Mouse (Mus musculus): ENCODE measurements at regions not wholly inside any gene's neighbourhood (a gene's known extent, or its start where the extent isn't known, plus 50 kb on each side); places are given as distances from the start of the nearest gene placed in this dataset.

DNA sequence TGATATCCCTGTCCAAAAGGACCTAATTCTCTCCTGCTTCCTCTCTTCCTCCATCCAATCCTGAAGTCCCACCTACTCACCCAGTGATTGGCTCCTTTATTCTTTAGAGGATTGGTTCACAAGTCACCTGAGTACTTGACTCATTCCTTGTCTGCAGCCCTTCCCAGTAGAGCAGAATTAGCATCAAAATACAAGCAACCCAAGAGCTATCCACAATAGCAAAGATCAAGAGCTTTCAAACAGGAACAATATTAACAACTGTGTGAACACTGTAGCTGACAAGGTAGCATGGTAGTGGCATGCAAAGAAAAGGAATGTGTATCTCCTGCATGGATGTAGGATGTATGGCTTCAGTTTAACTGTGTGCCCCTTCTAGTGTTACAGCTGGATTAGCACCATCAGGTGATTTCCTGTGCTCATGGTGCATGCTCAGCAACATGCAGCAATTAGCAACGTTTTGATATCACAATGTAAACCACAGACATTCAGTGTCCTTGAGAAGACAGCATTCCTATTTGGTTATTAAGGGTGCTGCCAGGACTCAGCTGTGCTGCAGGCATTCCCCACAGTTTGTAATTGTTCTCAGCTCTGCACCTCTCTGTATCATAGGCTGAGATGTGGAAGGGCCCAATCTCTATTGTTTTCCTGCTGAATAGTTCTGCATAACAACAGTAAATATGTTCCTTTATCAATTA lies 437.2 kb downstream of the Ptprc start:
- peak; percentile 16 for DNase-seq

DNA sequence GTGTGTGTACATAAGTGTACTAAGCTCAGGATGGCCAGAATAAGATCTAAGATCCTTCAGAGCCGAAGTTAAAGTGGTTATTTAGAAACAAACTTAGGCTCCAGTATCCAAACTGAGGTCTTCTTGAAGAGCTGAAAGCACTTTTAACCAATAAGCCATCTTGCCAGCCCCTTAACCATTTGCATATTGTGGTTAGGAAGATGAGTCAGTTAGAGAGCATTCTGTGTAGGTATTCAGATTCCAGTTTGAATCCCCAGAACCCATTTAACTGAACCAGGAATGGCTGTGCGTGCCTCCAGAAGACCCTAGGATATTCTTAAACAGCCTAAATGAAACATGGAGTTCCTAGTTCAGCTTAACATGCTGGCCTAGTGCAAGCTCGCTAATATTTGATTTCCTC lies 471.6 kb downstream of the Ptprc start:
- no peak for DNase-seq

DNA sequence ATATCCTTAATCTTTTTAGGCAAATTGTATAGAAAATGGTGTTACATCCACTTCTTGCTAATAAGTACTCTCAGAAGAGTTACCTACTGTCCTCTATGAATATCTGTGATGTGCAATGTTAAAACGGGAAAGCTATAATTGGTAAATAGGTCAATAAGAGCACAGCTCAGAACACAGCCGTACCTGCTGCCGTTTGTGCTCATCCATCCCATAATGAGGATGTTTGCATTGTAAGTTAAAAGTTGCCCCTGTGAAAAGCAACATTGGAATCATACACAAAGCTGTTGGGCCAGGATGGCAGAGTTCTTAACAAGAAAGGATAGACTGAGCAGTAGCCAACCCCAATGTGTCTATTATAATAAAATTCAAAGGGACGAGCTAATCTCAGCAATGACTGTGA lies 476.6 kb downstream of the Ptprc start:
- DNase-seq: no peak

DNA sequence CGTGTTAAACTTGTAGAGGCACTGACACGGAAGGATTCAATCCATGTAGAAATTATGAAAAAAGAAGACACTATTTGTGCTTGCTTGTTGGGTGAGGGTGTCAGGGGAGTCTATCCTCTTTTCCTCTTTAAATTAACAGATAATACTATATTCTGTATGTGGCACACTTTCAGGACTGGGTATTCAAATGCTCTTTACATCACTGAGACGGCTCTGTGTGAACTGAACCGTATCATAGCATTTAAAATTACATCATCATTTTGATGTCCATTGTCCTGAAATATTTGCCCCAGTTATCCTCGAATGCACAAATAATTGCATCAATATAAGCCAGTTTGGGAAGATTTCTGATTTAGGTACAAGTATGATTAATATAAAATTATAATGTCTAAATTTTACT lies 478.2 kb downstream of the Ptprc start:
- DNase-seq: no peak

DNA sequence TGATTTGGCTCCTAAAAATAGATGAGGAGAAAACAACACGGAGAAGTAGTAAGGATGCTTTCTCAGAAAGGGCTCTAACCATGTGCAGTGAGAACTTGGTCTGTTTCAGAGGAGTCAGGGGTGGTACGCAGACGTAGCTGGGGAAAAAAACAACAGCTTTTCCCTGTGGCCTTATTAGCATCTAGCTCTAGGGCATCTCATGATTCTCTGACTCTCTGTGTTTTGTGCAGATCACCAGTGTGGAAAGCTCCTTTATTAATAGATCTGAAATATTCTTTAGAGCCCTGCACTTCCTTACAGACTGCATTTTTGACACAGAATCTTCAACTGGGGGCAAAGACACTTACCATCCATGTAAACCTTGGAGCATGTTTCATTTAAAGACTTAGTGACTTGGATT lies 478.7 kb downstream of the Ptprc start:
- DNase-seq: no peak

DNA sequence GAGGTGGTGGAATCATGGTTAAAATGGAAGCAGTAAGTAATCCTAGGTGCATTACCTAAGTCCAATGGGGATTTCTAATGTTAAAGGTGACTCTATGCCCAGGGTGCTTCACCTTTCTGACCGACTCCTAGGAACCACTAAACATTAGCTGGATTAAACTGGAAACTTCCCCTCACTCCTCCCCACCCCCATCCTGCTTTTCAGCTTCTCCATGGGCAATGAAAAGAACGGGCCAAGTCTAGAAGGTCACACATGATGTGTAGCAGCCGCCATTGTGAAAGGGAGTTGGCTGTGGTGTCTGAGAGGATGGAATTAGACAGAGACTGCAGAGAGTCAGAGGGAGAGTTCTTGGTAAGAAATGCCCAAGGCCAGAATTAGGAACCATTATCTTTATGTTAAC lies 479.8 kb downstream of the Ptprc start:
- DNase-seq: no peak

DNA sequence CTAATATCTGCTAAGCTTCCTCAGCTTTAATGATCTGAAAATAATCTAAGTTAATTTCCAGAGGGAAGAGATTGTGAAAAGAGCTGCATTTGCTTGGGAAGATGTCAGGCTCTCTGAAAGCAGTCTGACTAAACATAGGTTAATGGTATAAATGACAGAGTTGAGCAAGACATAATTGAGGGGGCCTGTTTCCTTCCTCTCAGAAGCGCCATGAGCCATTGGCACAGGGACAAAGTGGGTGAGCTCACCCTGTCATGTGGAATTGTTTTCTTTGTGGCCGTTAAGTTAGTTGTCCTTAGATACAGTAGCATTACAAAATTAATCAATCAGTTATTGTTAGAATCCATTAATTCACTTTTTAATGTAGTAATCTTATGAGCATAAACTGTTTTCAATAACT lies 483.0 kb downstream of the Ptprc start:
- no peak for DNase-seq

DNA sequence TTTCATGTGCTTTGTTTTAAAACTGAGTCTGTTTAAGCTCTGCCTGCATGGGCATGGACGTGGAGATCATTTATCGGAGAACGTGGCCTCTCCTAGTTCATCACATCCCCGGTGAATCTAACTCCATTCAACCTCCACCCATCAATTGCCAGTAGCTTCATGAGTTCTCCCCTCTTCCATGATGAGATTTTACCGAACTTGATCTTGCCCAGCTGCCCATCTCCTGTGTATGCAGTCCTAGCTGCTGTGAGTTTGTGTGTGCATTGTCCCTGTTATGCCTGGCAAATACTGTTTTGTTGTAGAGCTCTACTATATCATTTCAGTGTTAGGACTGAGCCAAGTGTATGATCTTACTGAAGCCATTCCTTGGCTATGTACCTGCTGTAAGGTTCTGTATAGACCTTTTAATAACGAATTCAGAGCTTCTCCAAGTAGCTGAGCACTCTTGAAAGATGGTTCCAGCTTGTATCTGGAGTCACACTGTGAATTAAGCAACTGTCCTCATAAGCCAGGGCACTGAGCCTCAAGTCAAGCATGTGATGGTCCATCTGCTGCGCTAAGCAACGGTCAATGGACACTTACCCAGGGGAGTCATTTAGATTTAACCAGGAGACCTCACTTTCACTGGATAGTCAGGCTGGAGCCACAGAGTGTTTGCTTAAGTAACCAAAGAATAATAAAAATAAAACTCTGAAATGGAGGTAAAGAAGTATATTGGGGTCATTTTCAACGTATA lies 484.5 kb downstream of the Ptprc start:
- DNase-seq: no peak

DNA sequence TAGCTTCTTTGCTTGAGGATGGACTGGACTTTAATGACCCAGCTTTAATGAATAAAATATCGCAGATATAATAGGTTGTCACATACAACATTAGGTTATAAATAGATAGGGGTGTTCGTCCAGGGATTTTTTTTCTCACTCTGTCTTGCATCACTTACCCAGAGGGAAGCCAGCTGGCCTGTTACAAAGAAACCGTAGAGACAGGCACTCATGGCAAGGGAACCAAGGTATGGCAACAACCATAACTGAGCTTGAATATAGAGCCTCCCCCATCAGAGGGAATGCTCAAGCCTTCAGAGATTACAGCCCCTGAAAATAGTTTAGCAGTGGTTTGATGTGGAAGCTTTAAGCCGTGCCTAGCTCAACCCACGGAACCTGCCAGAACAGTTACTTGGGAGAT lies 504.9 kb downstream of the Ptprc start:
- no peak for DNase-seq

DNA sequence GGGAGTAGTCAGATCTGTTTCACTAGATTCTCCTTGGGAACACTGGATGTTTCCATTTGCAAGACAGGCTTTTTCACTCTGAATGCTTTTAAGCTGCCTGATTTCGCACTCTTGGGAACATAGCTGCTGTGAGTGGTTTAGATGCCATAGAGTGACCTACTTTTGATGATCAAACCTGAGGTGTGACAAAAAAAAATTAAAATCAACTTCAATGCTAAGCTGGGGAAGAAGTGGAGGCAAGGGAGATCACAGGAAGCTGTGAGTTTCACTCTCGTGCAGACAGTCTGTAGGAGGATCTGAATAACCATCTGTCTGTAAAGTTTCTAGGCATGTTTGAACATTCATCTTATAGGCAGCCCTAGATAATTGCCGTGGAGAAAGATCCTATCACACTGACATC lies 505.7 kb downstream of the Ptprc start:
- DNase-seq: peak; percentile 36

DNA sequence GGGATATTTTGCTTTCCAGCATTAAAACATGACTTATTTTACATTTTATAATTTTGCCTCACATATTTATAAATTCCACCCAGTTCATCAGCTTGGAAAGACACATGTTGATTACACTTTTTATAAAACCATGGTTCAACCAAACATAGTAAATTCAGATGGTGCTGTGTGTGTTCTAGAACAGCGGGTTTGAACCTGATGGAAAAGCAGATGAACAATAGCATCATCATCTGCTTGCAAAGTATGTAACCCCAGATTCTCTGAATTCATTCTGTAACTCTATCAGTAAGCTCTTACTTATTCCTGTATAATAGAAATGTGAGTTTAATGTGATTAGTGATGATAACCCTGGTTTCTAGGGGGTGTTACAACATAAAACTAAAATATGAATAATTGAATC lies 517.4 kb downstream of the Ptprc start:
- DNase-seq: no peak

DNA sequence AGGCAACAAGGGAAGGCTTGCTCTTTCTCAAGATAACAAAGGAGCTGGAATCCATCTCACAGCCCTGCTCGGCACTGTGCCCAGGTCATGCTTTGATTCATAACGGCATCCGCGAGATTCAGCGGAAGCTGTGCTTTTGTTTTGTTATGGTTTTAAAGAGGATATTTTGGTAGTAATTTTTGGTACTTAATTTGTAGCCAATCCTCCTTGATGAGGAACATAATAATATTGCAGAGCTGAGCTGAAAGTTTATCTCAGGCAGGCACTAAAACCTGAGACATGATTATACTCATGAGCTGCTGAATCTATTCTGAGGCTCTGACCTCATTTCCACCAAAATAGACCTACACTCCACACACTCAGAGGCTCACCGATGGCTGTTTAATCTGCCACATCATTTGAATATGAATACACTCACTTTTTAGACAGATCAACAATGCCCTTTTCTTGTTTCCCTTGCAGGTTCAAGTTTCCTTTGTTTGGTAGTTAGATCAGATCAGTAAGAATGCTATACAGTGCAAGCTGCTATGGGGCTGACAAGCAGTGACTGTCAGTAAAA lies 518.5 kb downstream of the Ptprc start:
- peak; percentile 29 for DNase-seq

DNA sequence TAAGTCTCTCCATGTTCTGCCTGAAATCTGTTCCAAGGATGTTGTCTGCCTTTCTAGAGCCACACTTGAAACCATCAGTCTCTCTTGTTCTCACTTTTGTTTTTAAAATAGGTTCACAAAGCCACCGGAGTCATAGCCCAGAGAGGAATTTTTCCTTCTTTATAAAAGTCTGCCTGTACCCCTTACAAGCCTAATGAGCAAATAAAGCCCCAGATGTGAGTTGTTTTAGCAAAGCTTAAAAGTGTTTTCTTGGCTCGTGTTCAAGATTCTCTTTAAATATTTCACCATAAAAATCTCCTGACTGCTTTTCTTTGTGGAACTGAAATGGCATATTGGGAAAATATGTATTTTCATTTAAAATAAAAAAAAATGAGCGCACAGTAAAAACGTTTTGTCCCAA lies 521.3 kb downstream of the Ptprc start:
- DNase-seq: no peak

DNA sequence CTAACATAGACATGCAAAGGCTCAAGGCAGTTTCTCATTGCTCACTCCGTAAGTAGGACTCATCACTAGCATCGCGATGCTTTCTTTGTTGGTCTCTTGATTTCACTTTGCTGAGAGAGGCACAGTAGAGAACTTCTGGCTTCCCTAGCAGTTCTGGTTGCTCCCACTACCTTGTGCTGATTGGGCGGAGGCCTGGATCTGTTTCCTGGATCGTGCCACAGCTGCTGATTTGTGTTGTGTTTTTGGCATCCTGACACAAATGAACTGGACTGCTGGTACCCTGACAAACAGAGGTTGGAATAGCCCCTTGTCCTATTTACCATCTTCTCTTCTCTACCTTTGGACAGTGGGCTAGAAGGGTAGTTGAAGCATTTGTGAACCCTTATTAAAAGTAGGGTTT lies 522.0 kb downstream of the Ptprc start:
- DNase-seq: no peak

DNA sequence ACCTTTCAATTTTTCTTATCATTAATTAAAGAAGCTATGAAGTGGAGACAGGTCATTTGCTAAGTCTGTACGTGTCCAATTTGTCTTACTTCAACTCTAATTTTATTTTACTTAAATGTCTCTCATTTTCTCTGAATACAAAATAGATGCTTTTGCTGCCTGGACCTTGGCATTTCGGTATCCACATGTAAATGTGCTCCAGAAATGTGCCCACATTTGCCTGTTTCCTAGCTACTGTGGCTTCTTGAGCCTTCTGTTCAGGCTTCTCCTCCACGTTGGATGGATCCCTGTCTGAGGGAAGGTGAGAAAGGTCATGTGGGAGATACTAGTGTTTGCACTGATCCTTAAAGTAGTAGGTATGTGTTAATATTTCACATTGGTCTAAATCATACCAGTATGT lies 524.9 kb downstream of the Ptprc start:
- DNase-seq: no peak

DNA sequence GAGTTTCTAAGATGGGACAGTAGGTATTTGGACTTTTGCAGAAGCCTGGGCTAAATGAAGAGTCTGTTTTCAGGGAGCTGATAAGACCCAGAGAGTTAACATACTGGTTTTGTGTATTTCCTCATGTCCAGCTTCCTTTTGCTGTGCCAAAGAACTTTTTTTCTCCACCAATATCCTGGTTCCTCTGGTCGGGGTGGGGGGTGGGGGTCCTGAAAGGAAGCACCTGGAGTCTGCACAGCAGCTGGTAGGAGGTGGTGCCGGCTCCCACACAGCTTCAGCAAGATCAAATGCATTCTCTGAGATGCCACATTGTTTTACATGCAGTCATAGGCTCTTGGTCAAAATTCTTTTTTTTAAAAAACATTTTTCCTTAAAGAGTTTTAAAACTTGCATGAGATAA lies 525.4 kb downstream of the Ptprc start:
- DNase-seq: no peak

DNA sequence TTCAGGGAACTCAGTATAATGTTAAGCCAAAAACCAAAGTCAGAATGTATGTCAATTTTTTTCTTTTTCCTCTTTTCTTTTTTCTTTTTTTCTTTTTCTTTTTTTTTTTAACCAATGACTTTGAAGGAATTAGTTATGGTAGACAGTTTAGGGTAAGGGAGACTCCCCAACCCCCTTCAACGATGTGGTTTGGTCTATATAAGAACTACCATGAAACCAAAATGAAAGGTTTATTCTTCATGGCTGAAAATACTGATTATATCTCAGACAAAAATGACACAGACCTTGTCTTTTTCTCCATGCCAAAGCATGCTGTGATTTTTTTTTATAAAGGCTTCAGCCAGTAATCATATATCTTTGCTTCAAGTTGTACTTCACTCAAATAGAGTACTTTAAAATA lies 526.7 kb downstream of the Ptprc start:
- no peak for DNase-seq

DNA sequence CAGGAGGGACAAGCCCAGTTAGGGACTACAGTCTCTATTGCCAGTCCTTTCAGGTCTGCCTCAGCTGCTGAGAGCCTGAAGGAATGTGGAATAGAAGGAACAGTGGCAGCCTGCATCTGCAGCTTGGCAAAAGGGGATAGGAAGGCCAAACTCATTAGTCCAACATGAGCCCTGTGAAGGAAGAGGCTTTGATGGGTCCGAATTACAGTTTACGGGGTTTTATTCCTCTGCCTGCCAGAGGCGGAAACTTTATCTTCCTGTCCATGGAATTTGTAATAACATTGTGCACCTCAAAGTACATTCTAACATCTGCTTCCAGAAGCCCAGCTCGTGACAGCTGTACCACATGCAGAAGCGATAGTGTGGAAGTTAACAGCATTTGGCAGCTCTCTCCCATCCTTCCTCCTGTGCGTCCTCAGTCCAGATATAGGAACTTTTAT lies 530.9 kb downstream of the Ptprc start:
- no peak for DNase-seq

DNA sequence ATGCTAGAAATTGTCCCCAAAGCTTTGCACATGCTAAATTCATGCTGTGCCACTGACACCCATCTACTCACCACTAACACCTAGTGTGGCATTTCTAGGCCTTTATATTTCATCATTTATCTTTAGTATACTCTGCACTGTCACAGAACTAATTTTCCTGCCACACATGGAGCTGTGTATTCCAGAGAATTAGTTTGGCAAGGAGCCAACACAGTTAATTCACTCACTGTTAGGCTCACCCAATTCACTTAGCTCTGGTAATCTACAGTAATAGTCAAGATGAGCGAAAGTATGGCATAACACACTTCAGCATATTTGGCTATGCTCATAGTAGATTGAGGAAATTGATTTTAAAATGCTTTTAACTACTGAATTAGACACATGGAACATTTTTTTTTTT lies 532.0 kb downstream of the Ptprc start:
- DNase-seq: no peak

DNA sequence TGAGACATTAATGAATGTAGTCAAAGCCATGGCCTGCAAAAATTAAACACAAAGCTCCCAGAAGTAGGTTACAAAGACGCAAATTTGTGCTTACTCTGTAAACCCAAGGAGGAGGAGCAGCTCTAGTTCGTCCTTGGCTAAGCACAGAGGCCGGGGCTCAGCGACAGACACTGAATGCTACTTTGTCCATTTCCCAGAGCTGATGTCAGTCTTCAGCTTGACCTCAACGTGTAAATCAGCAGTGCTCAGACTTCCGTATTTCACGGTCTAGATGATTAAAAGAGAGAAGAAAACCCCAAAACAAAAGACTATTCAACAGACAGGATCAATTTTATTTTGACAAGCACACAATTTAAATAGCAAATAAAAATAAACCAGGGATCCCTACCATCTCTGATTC lies 534.7 kb downstream of the Ptprc start:
- DNase-seq: no peak

DNA sequence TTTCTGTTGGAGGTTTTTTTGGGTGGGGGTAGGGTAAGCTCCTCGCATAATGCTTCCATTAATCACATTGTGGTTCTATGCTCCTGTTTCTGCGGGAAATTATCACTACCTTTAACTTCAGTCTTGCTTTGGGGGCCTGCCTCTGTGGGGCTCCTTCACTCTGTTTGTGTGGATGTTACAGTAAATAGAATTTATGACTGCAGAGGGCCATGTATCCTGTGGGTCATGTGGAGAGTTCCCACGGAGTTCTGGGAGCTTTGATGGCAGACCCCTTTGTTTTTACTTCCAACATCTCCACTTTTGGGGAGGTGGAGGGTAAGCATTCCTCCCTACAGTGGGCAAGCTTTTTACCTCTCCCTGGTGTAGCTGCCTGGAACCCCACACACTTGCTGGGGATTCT lies 538.6 kb downstream of the Ptprc start:
- DNase-seq: no peak

DNA sequence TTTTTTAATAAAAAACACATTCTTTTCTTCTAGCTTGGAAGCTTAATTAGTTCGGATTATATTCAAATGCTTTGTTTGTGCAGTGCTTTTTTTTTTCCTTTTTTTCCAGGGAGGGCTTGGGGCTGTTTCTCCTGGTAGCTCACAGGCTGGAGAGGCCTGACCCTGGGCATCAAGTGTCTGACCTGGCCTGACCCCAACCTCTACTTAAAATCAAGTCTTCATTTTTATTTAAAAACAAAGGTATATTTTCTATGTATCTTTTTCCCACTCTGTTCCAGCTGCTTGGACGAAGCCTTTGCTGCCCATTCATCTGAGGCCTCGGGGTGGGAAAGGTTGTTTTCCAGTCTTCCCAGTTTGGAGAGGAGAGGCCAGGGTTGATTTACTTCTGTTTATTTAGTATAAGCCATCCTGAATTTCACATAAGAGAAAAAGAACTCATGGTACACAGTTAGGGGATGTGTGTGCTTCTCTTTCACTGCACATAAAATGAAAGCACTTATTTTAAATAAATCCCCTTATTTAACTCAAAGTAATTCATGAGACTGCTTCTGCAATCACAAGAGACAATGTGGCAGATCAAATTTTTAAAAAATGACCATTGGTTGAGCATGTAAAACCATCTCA lies 539.1 kb downstream of the Ptprc start:
- DNase-seq: no peak

DNA sequence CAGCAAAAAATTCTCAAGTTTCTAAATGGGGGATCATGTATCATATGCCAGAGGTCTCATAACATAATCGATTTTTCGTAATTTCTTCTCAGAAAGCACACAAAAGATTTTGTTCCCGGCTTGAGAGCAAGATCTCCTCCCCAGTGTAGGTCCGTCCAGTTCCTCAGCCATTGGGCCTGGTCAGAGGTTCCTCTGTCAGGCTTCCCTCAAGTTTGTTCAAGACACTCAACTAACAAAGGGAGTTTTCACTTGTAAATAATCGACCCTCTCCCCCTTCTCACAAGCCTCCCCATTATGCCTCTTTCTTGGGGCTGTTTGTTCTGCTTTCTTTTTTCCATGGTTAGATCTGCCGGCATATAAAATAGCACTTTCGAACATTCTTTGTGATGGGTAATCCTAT lies 539.7 kb downstream of the Ptprc start:
- no peak for DNase-seq

DNA sequence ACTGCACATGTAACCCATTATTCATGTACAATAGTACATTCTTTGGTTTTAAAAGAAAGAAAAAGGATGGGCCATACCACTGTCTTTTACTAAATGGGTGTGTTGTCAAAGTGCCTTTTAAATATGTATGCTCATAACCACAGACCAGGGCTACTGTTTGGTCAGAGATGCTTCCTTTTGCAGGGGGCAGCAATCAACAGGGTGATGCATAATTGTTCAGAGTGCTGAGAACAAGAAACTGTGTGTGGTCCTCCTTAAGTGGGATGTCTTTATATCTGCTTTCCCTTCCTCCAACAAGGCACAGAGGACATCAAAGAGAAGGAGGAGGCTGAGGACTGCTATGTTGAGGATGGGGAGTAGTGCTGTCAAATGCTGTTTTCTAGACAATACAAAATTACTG lies 544.0 kb downstream of the Ptprc start:
- no peak for DNase-seq

Data from thymus, postnatal 25 days (tissue).